Mouse (Mus musculus) fat pad, adult 2 months (tissue): ENCODE data around the gene Gm2174.

Experiments
- DNase-seq: peaks from one replicate; pipeline ENCODE4 v3.0.0-alpha.2; 2011; ENCODE audit warnings: low read depth, low spot score; ENCODE audit errors: extremely low read depth

Gm2174 gene

GRCm38 (mm10) chrX:56447524-56448015, at the start of gene Gm2174:
TSS of gene Gm2174 (plus strand) at chrX:56447965.
- DNase-seq: no peak

GRCm38 (mm10) chrX:56404646-56405045, 43.1 kb upstream of the Gm2174 start:
- no peak for DNase-seq

GRCm38 (mm10) chrX:56405482-56405881, 42.3 kb upstream of the Gm2174 start:
- no peak for DNase-seq

- no peak for DNase-seq
These were observed 41.6 kb upstream of the Gm2174 start for GRCm38 (mm10) chrX:56406128-56406527.

- no peak for DNase-seq
These were observed 31.5 kb upstream of the Gm2174 start for GRCm38 (mm10) chrX:56416277-56416676.

GRCm38 (mm10) chrX:56417541-56417940, 30.2 kb upstream of the Gm2174 start:
- DNase-seq: no peak

- no peak for DNase-seq
These were observed 17.2 kb upstream of the Gm2174 start for GRCm38 (mm10) chrX:56430601-56431000.

GRCm38 (mm10) chrX:56435758-56436283, 11.9 kb upstream of the Gm2174 start:
- DNase-seq: no peak

GRCm38 (mm10) chrX:56446487-56447428, 1.0 kb upstream of the Gm2174 start:
- DNase-seq: no peak

- no peak for DNase-seq
These were observed 7.1 kb downstream of the Gm2174 start, which contains the start of gene Ints6l for GRCm38 (mm10) chrX:56454671-56455371. TSS of gene Ints6l (plus strand) at chrX:56454857.

GRCm38 (mm10) chrX:56455372-56456246, 7.8 kb downstream of the Gm2174 start:
- no peak for DNase-seq

GRCm38 (mm10) chrX:56456379-56456778, 8.6 kb downstream of the Gm2174 start:
- no peak for DNase-seq

GRCm38 (mm10) chrX:56462020-56462933, 14.5 kb downstream of the Gm2174 start:
- no peak for DNase-seq

- no peak for DNase-seq
These were observed 17.1 kb downstream of the Gm2174 start for GRCm38 (mm10) chrX:56464906-56465305.

- no peak for DNase-seq
These were observed 19.9 kb downstream of the Gm2174 start for GRCm38 (mm10) chrX:56467688-56468087.

GRCm38 (mm10) chrX:56468422-56468821, 20.7 kb downstream of the Gm2174 start:
- DNase-seq: no peak

GRCm38 (mm10) chrX:56474035-56474434, 26.3 kb downstream of the Gm2174 start:
- DNase-seq: no peak

GRCm38 (mm10) chrX:56477553-56477952, 29.8 kb downstream of the Gm2174 start:
- DNase-seq: no peak

- DNase-seq: no peak
These were observed 34.1 kb downstream of the Gm2174 start for GRCm38 (mm10) chrX:56481906-56482305.
